Mouse (Mus musculus): ENCODE results near the gene Pnpla5. TPM values are rescaled to one million over a fixed set of nuclear protein-coding genes. Genes with fewer than 3 reads are reported as not detected.

Gene Pnpla5
- polyA plus RNA-seq, 1 experiment from 2014 or later: not detected

DNA sequence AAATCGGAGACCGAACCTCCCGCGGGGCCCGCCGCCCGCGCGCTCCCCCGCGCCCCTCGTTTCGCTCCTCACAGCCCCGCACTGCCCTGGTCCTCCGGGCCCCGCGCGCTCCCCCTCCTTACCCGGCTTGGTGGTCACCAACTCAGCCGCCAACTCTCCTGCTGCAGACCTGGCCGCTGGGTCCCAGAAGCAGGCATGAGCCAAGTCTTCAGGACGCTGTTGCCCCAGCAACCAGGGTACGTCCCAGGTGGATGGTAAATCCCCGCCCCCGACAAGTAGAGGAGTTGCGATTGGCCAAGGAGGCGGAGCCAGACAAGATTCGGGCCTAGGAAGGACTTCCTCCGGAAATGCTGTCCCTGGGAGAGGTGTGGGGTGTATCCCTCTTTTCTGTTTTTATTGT lies 57.8 kb downstream of the Pnpla5 start, which contains the start of gene Efcab6:
TSS of gene Efcab6 (minus strand) at position 240 of the 400 bp plus-strand sequence.
- Histone ChIP-seq H3K4me2 (ENCODE audit: low read depth, low read length) (0 out of 2 replicates have a peak within 1 kb of the TSS, but pooled peaks have one; percentile 32), H3K4me1 (ENCODE audit: control insufficient read depth, insufficient read depth, low read length) (no peaks in the 10 kb centered on the region), H3K27me3 (ENCODE audit: control insufficient read depth, insufficient read depth, low read length) (peaks cover 38% of the 10 kb centered on the region), H3K4me3 (ENCODE audit: low read length) (no peak within 1 kb of the TSS), H3K9ac (ENCODE audit: low read length) (no peak within 1 kb of the TSS), H3K36me3 (ENCODE audit: control insufficient read depth, insufficient read depth) (no peaks in the 10 kb centered on the region), H3K9me3 (replicated peaks; ENCODE audit: control insufficient read depth, low read length) (peaks cover 11% of the 10 kb centered on the region), H3K27ac (ENCODE audit: low read length) (no peak within 1 kb of the TSS)
- ATAC-seq (replicated peaks; ENCODE audit: extremely low read depth, insufficient read depth, low FRiP score): no peak
- 3% methylated on average over 28 of the region's 29 CpGs for WGBS

Small RNA genes lying within 50 kb of the gene (microRNA-seq; reads per million reads assigned to microRNA genes)
- not detected for gene Mir6392

Other genes starting within 250 kb of the Pnpla5 start
- gene Efcab6, start 57.8 kb downstream of the Pnpla5 start, polyA plus RNA-seq (2015; fragmentation: Nextera tagmentation; extraction: Ambion mirVana): 0.30 and 0.39 TPM in 2 replicates
- 0.42 and 0.72 TPM in 2 replicates for gene Sult4a1, start 17.4 kb downstream of the Pnpla5 start, polyA plus RNA-seq (2015; fragmentation: Nextera tagmentation; extraction: Ambion mirVana)
- 0.51 and 0.71 TPM in 2 replicates for gene Pnpla3, start 44.7 kb upstream of the Pnpla5 start, polyA plus RNA-seq (2015; fragmentation: Nextera tagmentation; extraction: Ambion mirVana)
- gene Samm50, start 69.1 kb upstream of the Pnpla5 start, polyA plus RNA-seq (2015; fragmentation: Nextera tagmentation; extraction: Ambion mirVana): 139 and 159 TPM in 2 replicates
- 13.2 and 15.5 TPM in 2 replicates for gene Parvb, start 108.9 kb upstream of the Pnpla5 start, polyA plus RNA-seq (2015; fragmentation: Nextera tagmentation; extraction: Ambion mirVana)
- gene Parvg, start 200.9 kb upstream of the Pnpla5 start, polyA plus RNA-seq (2015; fragmentation: Nextera tagmentation; extraction: Ambion mirVana): 8.3 and 21.6 TPM in 2 replicates

All from heart, embryonic 16.5 days (tissue).